Mouse (Mus musculus) large intestine, adult 2 months (tissue): Measurements from ENCODE around the gene Rcor1. TPM values are rescaled to one million over a fixed set of nuclear protein-coding genes. Genes with fewer than 3 reads are reported as not detected.
A peak's percentile ranks its signal among the peaks of the same experiment; 100 is the strongest.

Experiments
- DNase-seq: peaks from one replicate; pipeline ENCODE4 v3.0.0-alpha.2; 2012; ENCODE audit warnings: low read depth, low spot score
- WGBS: fragments of 180-500 bp; shearing (Covaris S2); methylation state at CpG from one replicate; pipeline ENCODE4 v1.1.7; 2018; 5-methylcytosine and 5-hydroxymethylcytosine counted together
- polyA plus RNA-seq: library from polyadenylated mRNA; depleted of rRNA; stranded (reverse); fragments of >200 nt; gene quantifications from 2 replicates; pipeline ENCODE4 v1.2.3, GENCODE M21; 2012; rRNA removed

Rcor1 gene
- 14.4 and 15.0 TPM in 2 replicates for polyA plus RNA-seq

GRCm38 (mm10) chr12:111038976-111039612 is at the start of gene Rcor1:
Gene Rcor1 (plus strand): TSS chr12:111039351.
- under 1% methylated on average over 61 of the region's 76 CpGs for WGBS
- peak; percentile 89 for DNase-seq

- no peak for DNase-seq
- 85% methylated on average over 3 of the region's 3 CpGs for WGBS
These were observed 49.7 kb upstream of the Rcor1 start for GRCm38 (mm10) chr12:110989409-110989808.

- WGBS = 88% methylated on average over 7 of the region's 7 CpGs
- no peak for DNase-seq
These were observed 48.7 kb upstream of the Rcor1 start for GRCm38 (mm10) chr12:110990500-110990899.

GRCm38 (mm10) chr12:110991361-110992127 is 47.6 kb upstream of the Rcor1 start:
- no peak for DNase-seq
- WGBS = 6% methylated on average over 23 of the region's 23 CpGs

- no peak for DNase-seq
- under 1% methylated on average over 24 of the region's 24 CpGs for WGBS
These were observed 47.0 kb upstream of the Rcor1 start for GRCm38 (mm10) chr12:110992128-110992553.

GRCm38 (mm10) chr12:110992771-110993170 is 46.4 kb upstream of the Rcor1 start:
- DNase-seq = no peak
- WGBS = 51% methylated on average over 12 of the region's 12 CpGs

- WGBS = 46% methylated on average over 3 of the region's 3 CpGs
- no peak for DNase-seq
These were observed 45.9 kb upstream of the Rcor1 start for GRCm38 (mm10) chr12:110993226-110993625.

- DNase-seq = no peak
- 58% methylated on average over 12 of the region's 12 CpGs for WGBS
These were observed 44.5 kb upstream of the Rcor1 start for GRCm38 (mm10) chr12:110994666-110995065.

- WGBS = 96% methylated on average over 11 of the region's 11 CpGs
These were observed 41.1 kb upstream of the Rcor1 start for GRCm38 (mm10) chr12:110998092-110998491.

GRCm38 (mm10) chr12:110999820-111000219 is 39.3 kb upstream of the Rcor1 start:
- no peak for DNase-seq
- 95% methylated on average over 2 of the region's 2 CpGs for WGBS

More at GRCm38 (mm10) chr12:110998092-110998491, 41.1 kb upstream of the Rcor1 start:
- DNase-seq = no peak

- 98% methylated on average over 7 of the region's 7 CpGs for WGBS
These were observed 38.2 kb upstream of the Rcor1 start for GRCm38 (mm10) chr12:111000956-111001355.

GRCm38 (mm10) chr12:111004142-111004541 is 35.0 kb upstream of the Rcor1 start:
- WGBS = 42% methylated on average over 9 of the region's 9 CpGs
- DNase-seq = no peak

More at GRCm38 (mm10) chr12:111000956-111001355, 38.2 kb upstream of the Rcor1 start:
- DNase-seq = no peak

- 28% methylated on average over 6 of the region's 6 CpGs for WGBS
These were observed 33.3 kb upstream of the Rcor1 start for GRCm38 (mm10) chr12:111005803-111006202.

GRCm38 (mm10) chr12:111006339-111006738 is 32.8 kb upstream of the Rcor1 start:
- 29% methylated on average over 5 of the region's 5 CpGs for WGBS
- DNase-seq = no peak

More at GRCm38 (mm10) chr12:111005803-111006202, 33.3 kb upstream of the Rcor1 start:
- DNase-seq = no peak

- peak; percentile 85 for DNase-seq
- WGBS = 25% methylated on average over 14 of the region's 14 CpGs
These were observed 31.7 kb upstream of the Rcor1 start for GRCm38 (mm10) chr12:111007134-111008103.

GRCm38 (mm10) chr12:111008500-111009490 is 30.4 kb upstream of the Rcor1 start:
- 20% methylated on average over 11 of the region's 11 CpGs for WGBS
- DNase-seq = peak; percentile 96

GRCm38 (mm10) chr12:111009615-111010257 is 29.4 kb upstream of the Rcor1 start:
- 61% methylated on average over 6 of the region's 6 CpGs for WGBS
- DNase-seq = no peak

- WGBS = 87% methylated on average over 3 of the region's 3 CpGs
- DNase-seq = no peak
These were observed 22.3 kb upstream of the Rcor1 start for GRCm38 (mm10) chr12:111016807-111017206.
